ENCODE assay signal across 31 mouse cellular contexts in the genomic region with DNA sequence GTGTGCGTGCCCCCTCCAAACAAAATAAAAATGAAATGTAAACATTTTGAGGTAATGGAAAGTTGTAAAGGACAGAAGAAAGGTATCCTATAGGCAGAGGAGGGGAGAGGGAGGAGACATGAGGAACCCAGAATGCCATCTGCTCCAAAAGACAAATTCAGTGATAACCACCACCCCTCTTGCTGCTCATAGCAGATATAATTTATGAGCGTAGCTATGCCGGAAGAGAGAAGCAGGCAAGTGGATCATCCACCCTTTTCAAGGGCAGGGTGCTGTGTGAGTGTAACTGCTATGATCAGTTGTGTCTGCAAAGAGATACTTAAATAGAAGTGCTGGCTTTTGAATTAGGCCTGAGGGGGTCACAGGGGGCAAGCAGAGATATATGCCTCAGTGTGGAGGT. TPM values are rescaled to one million over a fixed set of nuclear protein-coding genes. Genes with fewer than 3 reads are reported as not detected.
A peak's percentile ranks its signal among the peaks of the same experiment; 100 is the strongest.
DNase-seq lines count a peak whose midpoint lies in the region; ATAC-seq lines count a peak whose summit lies in the region.
"Had no signal": no experiment of that assay in that cellular context is flagged by ENCODE, and none has a peak within 500 bp of the region (broad histone marks: within the 10 kb centered on the region; RNA-seq: fewer than 3 reads in every experiment).

No protein-coding gene starts in this region.

- no peaks in the 10 kb centered on the region for H3K27me3 ChIP-seq in liver, embryonic 15.5 days
- H3K27me3 ChIP-seq in kidney, embryonic 14.5 days (ENCODE audit: control insufficient read depth, insufficient read depth, low read length): no peaks in the 10 kb centered on the region
- H3K27me3 ChIP-seq: embryonic facial prominence, embryonic 13.5 days; forebrain, embryonic 13.5 days; heart, embryonic 12.5 days; hindbrain, embryonic 15.5 days had no signal

- H3K36me3 ChIP-seq in liver, embryonic 15.5 days (replicated peaks): peaks cover 12% of the 10 kb centered on the region
- 0 out of 2 replicates have a peak, but pooled peaks cover 3% of the 10 kb centered on the region for H3K36me3 ChIP-seq in kidney, embryonic 14.5 days (ENCODE audit: control insufficient read depth, insufficient read depth, low read length)

- peaks cover 26% of the 10 kb centered on the region for H3K4me1 ChIP-seq in liver, embryonic 15.5 days (replicated peaks)
- no peaks in the 10 kb centered on the region for H3K4me1 ChIP-seq in kidney, embryonic 14.5 days (ENCODE audit: control insufficient read depth, insufficient read depth, low read length)
- H3K4me1 ChIP-seq: embryonic facial prominence, embryonic 13.5 days; heart, embryonic 12.5 days; hindbrain, embryonic 15.5 days; limb, embryonic 13.5 days; midbrain, embryonic 10.5 days had no signal

- WGBS in liver, embryonic 15.5 days (ENCODE audit: insufficient replicate concordance): 39% methylated on average over 3 of the region's 3 CpGs
- WGBS in kidney, embryonic 14.5 days: 91% methylated on average over 3 of the region's 3 CpGs

- H3K4me3 ChIP-seq in liver, embryonic 15.5 days (replicated peaks): no peak overlapping the region
- H3K4me3 ChIP-seq in kidney, embryonic 14.5 days (ENCODE audit: low read length): no peak overlapping the region
- H3K4me3 ChIP-seq: embryonic facial prominence, embryonic 13.5 days; forebrain, embryonic 13.5 days; heart, embryonic 12.5 days; hindbrain, embryonic 15.5 days; layer of hippocampus, adult 2 months; limb, embryonic 13.5 days; midbrain, embryonic 10.5 days had no signal

- H3K9ac ChIP-seq in liver, embryonic 15.5 days: no peak overlapping the region
- no peak overlapping the region for H3K9ac ChIP-seq in kidney, embryonic 14.5 days (ENCODE audit: low read depth, low read length)
- H3K9ac ChIP-seq: embryonic facial prominence, embryonic 13.5 days; forebrain, embryonic 13.5 days; heart, embryonic 12.5 days; hindbrain, embryonic 15.5 days; limb, embryonic 13.5 days had no signal

- no peak overlapping the region for H3K4me2 ChIP-seq in liver, embryonic 15.5 days
- no peak overlapping the region for H3K4me2 ChIP-seq in kidney, embryonic 14.5 days (replicated peaks; ENCODE audit: low read depth, low read length)
- H3K4me2 ChIP-seq: embryonic facial prominence, embryonic 13.5 days; forebrain, embryonic 13.5 days; heart, embryonic 12.5 days; hindbrain, embryonic 15.5 days; limb, embryonic 13.5 days had no signal

- H3K9me3 ChIP-seq in liver, embryonic 15.5 days (replicated peaks): no peaks in the 10 kb centered on the region
- H3K9me3 ChIP-seq in kidney, embryonic 14.5 days (ENCODE audit: control insufficient read depth, low read length): no peaks in the 10 kb centered on the region
- H3K9me3 ChIP-seq: embryonic facial prominence, embryonic 13.5 days; forebrain, embryonic 13.5 days; heart, embryonic 12.5 days; hindbrain, embryonic 15.5 days; limb, embryonic 13.5 days; midbrain, embryonic 10.5 days had no signal

- H3K27ac ChIP-seq in liver, embryonic 15.5 days (replicated peaks): peak overlapping the region; percentile 56; the same call in 1 of the 2 replicates
- H3K27ac ChIP-seq in kidney, embryonic 14.5 days (ENCODE audit: low read depth, low read length): no peak overlapping the region
- H3K27ac ChIP-seq: embryonic facial prominence, embryonic 13.5 days; forebrain, embryonic 13.5 days; hindbrain, embryonic 15.5 days; layer of hippocampus, adult 2 months; limb, embryonic 13.5 days; macrophage; midbrain, embryonic 10.5 days had no signal

- ATAC-seq in erythroid progenitor cell, adult 5-6 weeks (replicated peaks; ENCODE audit: low FRiP score, poor library complexity, severe bottlenecking): peak; percentile 86
- peak; percentile 88 for ATAC-seq in liver, embryonic 15.5 days (ENCODE audit: insufficient read depth)
- ATAC-seq in kidney, embryonic 14.5 days (ENCODE audit: low FRiP score, low TSS enrichment): no peak
- ATAC-seq: forebrain, embryonic 13.5 days; inflammation-experienced regulatory T-cells, adult 6 months; midbrain, embryonic 16.5 days had no signal

- DNase-seq in c-Kit-positive CD71-positive TER-119-negative erythroid progenitor cells, embryonic 14.5 days (ENCODE audit: low read depth): peak; percentile 35
- no peak for DNase-seq in embryo, embryonic 11 days
- DNase-seq in right cerebral cortex, postnatal 25 days: no peak
- DNase-seq: adrenal gland, adult 8-10 months; B cell, adult 2 months; cerebellum, adult 11-12 months; cerebellum, adult 9-11 months; gastrocnemius, postnatal 36 days; heart, adult 18-20 months; heart, postnatal 4 days; kidney, adult 11 months; kidney, postnatal 36 days; lung, adult 2 months; lung, postnatal 10 days; right cerebral cortex, adult 18-20 months; right cerebral cortex, postnatal 4 days; thymus, adult 2 months had no signal

RNA-seq across cellular contexts. Expression of a gene that starts 8.8 kb away (rescaled TPM):
- 0.42 TPM in 1 of 2 replicates, not detected in the other for total RNA-seq in erythroid progenitor cell, adult 5-6 weeks (2015; ENCODE audit: low replicate concordance)
- 2.8 TPM in 1 of 2 replicates, not detected in the other for total RNA-seq in erythroid progenitor cell, adult 5-6 weeks (2017; ENCODE audit: low replicate concordance)
- polyA plus RNA-seq in liver, embryonic 15.5 days (2015; fragmentation: Nextera tagmentation; extraction: Ambion mirVana): 0.18 and 0.30 TPM in 2 replicates
- polyA plus RNA-seq in kidney, embryonic 14.5 days (2014; fragmentation: Nextera tagmentation; extraction: Ambion mirVana): 0.84 and 0.94 TPM in 2 replicates
- total RNA-seq: gastrocnemius, postnatal 36 days; neutrophil, adult 5-6 weeks had no signal
- polyA plus RNA-seq: macrophage had no signal

RNA-seq across cellular contexts. Expression of a gene that starts 39.4 kb away (rescaled TPM):
- total RNA-seq in erythroid progenitor cell, adult 5-6 weeks (2015; ENCODE audit: low replicate concordance): 23.9 and 28.1 TPM in 2 replicates
- 4.9 and 23.4 TPM in 2 replicates for total RNA-seq in erythroid progenitor cell, adult 5-6 weeks (2017; ENCODE audit: low replicate concordance)
- 103 and 115 TPM in 2 replicates for polyA plus RNA-seq in liver, embryonic 15.5 days (2015; fragmentation: Nextera tagmentation; extraction: Ambion mirVana)
- 265 and 337 TPM in 2 replicates for polyA plus RNA-seq in kidney, embryonic 14.5 days (2014; fragmentation: Nextera tagmentation; extraction: Ambion mirVana)

RNA-seq across cellular contexts. Expression of a gene that starts 39.9 kb away (rescaled TPM):
- total RNA-seq in erythroid progenitor cell, adult 5-6 weeks (2015; ENCODE audit: low replicate concordance): 20.1 and 22.0 TPM in 2 replicates
- total RNA-seq in erythroid progenitor cell, adult 5-6 weeks (2017; ENCODE audit: low replicate concordance): 11.2 and 20.5 TPM in 2 replicates
- polyA plus RNA-seq in liver, embryonic 15.5 days (2015; fragmentation: Nextera tagmentation; extraction: Ambion mirVana): 10.8 and 12.1 TPM in 2 replicates
- 12.1 and 31.1 TPM in 2 replicates for polyA plus RNA-seq in kidney, embryonic 14.5 days (2014; fragmentation: Nextera tagmentation; extraction: Ambion mirVana)
